Mouse (Mus musculus) retina, adult 2 months (tissue): Measurements from ENCODE around the gene Ptprj.
"Not testable (repeated sequence)": the region's sequence is repeated elsewhere in the genome, so short reads cannot be mapped to it uniquely, and the experiment has no call there.

Experiments used
- DNase-seq: peaks from one replicate; pipeline ENCODE4 v3.0.0-alpha.2; 2012; ENCODE audit warnings: low read depth, low spot score

The Ptprj gene

DNA sequence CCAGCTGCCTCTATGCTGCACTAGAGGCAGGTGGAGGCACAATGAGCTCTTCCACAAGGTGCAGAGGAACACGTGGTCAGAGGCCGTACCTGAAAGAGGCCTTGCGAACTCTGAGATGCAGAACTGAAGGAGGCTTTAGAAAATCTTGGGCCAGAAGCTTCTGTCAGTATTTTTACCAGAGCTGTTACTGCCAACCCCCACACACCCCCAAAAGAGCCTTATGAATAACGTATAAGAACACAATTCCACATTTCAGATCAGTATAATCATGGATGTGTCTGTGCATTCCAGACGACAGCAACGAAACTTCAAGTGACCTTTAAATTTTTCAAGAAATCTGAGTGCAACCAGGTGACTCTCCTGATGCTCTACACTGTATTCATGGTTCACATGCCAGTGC lies 98.9 kb downstream of the Ptprj start:
- no peak for DNase-seq

DNA sequence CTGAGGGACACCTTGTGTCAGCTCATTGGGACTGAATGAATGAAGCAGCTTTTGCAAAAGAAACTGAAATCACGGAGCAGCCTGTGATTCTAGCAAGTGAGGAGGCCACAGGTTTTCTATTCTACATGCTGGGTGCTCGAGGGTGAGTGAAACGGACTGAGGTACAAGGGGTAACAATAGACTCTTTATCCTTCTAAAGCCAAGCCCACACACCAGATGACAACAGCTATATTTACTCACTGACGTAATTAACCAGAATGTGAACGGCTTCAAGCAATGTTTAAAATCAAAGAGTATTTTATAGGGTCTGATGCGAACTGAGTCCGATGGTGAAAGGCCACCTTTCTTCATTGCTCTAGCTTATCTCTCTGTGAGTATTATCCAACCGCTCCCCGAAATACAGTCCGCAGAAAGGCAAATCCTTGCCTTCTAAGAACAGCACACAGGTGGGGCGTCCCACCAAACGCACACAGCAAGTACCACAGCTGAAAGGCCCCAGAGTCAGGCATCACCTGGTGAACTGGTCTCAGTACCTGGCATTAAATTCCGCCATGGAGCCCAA lies 99.6 kb downstream of the Ptprj start:
- DNase-seq = no peak

DNA sequence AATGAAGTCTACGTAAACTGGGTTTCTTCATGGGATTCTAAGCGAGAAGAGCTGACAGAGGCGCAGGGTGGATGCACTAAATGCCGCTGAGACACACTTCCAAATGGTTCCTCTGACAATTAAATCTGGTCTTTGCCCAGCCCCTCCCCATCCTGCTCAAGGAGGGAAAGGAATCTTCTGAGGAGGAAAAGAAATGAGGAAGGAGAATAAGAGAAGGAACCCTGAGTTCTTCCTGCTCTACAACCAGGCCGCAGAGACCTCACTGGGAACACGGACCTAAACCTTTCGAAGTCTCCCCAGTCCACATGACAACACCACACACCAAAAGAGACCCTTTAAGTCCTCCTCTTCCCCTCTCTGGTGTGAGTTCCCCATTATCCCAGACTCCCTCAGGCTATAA lies 101.9 kb downstream of the Ptprj start:
- no peak for DNase-seq

DNA sequence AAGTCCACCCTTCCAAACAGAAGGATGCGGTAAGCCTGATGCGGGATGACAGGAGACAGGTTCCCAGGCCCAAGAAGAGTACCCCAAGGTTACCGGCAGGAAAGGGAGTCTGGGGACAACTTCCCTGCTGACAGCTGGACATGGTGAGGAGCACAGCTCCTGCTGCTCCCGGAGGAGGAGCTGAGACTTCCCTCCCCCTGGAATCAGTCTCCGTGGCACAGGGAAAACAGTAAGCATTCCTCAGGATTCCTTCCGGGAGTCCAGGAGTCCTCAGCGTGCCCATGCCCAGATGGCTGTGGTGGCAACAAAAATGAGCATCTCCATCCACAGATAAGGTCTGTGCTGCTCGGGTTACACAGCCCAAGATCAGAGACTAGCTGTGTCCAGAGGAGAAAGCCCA lies 102.8 kb downstream of the Ptprj start:
- no peak for DNase-seq

DNA sequence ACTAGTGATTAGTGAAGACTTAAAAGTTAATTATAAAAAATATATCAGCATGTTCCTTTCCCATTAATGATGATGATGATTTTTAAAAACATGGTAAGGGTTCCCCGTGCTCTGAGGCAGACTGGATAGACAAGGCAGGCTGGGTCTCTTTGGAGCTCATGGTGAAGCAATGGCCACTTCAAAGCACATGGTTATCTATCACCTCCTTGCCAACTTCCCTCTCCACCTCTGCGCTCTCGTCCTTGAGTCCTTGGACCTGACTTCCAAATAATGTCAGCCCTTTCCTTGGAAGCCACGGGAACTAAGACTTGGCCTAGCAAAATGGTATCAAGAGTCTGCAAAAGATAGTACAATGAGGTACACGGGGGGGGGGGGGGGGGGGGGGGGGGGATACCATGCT lies 103.7 kb downstream of the Ptprj start:
- DNase-seq = no peak

DNA sequence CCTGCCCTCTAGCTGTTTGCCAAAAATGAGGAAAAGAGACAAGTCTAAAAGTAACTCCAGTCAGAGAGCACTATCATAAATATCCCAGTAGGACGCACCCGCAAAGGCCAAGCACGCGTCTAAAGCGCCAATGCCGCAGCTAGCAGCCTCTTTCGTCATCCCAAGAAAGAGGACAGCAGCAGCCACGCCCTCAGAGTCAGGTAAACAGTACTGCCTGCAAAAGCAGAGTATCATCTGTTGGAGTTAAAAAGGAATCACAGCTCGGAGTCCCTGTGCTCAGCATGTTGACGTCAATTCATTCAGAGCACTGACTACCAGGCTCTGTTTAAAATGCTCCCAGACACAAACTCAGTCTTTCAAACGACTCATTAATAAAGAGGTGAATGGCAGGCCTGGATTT lies 104.1 kb downstream of the Ptprj start:
- DNase-seq = no peak

DNA sequence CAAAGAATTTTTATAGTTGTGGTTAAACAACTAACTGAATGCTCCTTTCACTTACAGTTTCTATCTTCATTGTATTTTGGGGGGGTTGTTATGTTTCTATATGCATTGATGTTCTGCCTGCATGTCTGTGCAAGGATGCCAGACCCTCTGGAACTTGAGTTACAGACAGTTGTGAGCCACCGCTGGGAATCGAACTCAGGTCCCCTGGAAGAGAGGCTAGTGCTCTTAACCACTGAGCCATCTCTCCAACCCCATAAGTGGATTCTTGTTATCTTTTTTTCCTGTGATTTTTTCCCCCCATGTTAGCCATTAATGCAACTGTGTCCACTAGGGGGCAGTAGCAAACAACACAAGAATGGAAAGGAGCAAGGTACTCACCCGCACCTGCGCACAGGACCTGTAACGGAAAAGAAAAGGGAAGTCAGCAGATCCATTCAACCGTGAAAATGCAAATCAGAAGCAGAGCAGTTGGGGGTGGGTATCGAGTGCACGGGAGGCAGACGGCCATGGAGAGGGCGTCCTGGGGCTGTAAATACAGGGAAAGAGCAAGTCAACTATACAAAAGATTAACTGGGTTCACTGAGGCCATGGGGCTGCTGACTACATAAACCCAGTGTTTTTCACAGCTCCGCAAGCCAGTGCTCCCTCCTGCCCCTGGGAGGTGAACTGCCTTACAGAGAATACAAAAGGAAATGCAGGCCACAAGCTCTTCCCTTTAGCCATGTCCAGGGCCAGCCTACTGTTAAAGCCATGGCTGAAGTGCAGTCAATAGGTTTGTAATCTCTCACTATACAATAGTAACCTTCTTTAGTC lies 105.6 kb downstream of the Ptprj start:
- DNase-seq = peak; percentile 73

DNA sequence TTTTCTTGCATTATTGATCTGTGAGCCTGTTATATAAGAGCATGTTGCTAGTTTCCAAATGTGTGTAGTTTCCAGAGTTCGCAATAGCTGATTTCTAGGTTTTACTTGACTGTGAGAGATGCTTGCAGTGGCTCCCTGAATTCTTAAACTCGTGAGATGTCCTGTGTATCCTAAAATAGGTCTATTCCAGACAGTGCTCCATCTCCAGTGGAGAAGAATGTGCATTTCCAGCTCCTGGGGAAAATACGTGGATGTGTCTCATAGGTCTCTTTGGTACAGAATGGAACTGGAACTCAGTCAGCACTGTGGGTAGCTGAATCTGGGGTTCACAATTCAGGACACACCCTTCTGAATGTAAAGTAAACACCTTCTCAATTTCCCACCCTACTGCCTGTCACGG lies 107.7 kb downstream of the Ptprj start:
- no peak for DNase-seq

DNA sequence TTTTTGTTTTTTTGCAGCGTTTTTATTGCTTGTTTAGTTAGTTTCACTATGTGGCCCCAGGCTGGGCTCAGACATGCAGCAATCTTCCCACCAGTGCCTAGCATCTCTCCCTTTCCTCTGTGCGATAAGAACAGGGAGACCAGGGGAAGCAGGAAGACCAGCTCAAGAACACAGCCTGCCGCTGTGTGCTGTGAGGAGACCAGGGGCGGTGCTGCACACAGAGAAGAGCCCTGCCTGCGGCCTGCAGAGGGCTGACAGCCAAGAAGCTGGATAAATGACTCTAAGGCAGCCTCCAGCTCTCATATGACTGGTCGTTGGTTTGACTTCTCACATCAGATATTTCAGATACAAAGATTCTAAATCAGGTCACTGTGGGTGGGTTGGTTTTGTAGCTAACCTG lies 110.3 kb downstream of the Ptprj start:
- no peak for DNase-seq

DNA sequence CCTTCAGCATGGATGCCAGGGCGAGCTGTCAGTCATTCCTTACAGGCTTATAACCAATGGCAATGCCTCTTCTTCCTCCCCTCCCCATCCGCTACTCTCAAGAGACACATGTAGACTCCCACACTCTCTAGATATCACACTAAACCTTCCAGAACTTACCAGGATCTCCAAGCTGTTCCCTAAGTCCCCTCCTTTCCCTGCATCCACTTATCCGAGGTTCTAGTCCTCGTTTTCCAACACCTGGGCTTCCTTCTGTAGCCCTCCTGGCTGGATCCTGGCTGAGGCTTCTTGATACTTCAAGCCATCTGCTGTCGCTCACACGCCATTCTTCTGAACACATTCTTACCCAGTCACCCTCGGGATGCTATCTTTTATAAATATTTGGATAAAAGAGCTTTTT lies 114.0 kb downstream of the Ptprj start:
- no peak for DNase-seq

DNA sequence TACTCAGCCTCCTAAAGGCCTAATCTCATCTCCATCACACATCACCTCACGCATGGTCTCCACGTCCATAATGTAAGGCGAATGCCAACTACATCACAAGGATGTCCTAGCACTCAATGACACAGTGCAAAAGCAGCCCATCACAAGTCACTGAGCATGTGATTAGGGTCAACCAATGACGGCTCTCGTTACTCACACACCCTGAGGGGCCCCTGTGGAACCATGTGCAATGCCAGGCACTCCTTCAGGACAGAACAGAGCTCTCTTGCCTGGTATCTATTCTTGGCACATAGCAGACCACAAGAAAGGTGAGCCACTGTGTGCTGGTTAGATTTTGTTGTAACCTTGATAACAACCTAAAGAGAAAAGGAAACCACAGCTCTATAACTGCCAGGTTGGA lies 116.7 kb downstream of the Ptprj start:
- no peak for DNase-seq

DNA sequence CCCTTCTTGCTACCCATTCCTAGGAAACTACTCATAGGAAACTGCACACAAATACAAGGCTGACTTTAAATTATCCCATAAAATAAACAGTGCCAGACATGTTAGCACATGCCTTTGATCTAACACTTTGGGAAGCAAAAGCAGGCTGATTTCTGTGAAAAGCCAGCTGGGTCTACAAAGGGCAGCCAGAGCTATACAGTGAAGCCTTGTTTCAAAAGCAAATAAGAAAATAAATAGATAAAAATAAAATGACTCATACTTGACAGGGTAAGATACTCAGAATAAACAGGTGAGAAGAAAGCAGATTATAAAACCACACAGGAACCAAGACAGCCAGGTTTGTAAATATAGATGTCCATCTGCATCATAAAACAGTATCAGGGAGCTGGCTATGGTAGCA lies 118.2 kb downstream of the Ptprj start:
- DNase-seq = no peak

DNA sequence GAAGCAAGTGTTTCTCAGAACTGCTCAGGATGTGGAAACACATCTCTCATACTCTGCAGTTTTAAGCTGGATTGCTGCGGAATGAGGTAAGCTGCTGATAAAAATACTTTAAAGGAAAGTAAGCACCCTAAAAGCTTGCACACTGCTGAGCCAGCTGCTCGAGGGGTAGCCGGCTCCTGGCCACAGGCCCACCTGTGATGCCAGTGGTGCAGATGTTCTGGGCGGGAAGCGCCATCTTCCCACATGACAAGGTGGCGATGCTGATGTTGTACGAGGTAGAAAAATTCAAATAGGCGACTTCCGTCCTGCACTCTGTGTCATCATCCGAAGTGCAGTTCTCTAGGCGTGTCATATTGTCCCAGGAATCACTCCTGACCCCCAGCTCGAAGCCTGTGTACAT lies 122.5 kb downstream of the Ptprj start:
- no peak for DNase-seq

DNA sequence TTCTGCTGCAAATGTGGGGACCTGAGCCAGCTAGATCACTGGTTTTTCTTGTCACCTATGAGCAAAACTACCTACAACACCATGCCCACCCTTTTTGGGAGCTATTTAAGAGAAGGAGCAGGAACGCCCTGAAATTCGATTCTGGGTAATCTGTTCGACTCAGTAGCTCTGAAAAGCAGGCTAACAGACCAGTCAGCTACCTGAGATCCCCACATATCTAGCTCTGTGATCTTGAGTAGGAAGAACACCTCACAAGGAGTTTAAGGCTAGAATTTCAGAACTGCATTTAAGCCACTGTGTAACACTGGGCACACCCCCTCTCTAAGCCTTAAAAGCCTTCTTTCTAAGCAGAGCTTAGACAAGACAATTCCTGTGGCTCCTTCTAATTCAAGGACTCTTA lies 128.1 kb downstream of the Ptprj start:
- no peak for DNase-seq

DNA sequence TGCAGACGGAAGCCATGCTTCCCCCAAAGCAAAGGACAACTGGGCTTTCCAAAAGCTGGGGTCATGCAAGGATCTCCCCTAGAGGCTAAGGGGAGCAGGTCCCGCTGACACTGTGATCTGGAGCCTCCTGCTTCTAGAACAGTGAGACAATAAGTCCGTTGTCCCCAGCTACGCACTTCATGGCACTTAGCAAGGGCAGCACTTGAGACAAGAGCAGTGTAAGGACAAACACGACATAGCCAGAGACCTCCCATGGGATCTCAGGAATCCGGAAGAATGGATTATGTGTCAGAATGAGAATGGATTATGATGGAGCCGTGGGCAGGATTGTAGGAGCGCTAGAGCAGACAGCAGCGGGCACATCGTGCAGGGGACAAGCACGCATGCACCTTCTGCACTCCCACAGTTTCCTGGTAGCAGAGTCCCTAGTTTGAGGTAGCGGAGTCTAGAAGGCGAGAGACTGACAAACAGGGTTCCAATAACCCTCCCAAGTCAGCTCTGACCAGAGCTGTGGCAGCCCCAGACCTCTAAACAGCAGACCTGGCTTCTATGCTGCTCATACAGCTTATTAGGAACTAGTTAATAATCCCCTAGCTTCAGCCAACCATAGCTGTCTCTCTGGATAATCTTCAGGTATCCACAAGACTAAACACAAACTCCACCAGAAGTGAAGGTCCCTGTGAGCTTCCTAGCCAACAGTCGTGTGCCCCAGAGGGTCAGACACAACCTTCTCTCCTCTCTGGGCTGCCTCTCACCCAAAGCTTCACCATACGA lies 131.3 kb downstream of the Ptprj start:
- DNase-seq = no peak

DNA sequence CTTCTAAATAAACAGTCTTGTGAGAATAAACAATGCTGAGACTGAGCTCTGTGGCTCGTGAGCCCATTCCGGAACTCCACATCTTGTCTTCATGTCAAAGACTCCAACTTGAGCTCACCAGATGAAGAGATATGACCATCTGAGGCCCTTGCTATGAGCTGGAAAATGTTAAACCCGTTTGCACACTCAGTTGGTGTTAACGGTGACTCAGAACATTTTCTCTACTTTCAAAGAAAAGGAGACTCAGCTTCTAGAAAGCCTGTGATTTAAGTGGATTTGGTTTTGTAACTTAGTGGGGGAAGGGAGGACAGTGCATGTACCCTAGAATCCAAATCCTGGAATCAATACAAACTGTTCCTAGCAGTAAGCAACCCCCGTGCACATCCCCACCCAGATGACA lies 136.6 kb downstream of the Ptprj start:
- DNase-seq = no peak

DNA sequence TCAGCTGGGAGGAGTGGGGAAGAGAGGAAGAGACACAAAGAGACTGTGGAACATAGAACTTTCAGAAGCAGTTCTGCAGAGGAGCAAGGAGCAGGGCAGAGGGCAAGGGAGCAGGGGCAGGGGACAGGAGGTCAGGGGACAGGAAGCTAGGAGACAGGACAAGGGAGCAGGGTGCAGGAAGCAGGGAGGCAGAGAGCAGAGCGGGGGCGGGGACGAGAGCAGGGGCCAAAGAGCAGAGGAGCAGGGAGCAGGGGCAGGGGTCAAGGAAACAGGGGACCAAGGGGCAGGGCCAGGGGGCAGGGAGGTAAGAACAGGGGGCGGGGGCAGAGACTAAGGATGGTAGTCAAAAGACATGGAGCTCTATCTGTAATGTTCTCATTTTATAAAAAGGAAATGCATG lies 138.6 kb downstream of the Ptprj start:
- not testable (repeated sequence) for DNase-seq

DNA sequence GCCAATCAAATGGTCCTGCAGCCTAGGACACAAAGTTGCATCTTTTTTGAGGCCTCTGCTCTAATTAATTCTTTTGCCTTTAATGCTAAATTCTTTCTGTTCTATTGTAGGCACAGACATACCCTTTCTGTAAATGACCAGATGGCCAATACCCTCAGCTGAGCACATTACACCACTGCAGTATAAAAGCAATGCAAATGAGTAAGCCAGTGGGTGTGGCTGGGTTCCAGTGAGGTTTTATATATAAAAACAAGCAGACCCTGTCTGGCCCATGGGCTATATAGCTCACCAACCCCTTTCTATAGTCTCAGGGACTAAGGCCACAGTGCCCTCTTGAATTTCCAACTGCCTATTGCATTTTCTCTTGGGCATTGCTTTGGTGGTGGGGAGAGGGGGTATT lies 140.3 kb downstream of the Ptprj start:
- not testable (repeated sequence) for DNase-seq

DNA sequence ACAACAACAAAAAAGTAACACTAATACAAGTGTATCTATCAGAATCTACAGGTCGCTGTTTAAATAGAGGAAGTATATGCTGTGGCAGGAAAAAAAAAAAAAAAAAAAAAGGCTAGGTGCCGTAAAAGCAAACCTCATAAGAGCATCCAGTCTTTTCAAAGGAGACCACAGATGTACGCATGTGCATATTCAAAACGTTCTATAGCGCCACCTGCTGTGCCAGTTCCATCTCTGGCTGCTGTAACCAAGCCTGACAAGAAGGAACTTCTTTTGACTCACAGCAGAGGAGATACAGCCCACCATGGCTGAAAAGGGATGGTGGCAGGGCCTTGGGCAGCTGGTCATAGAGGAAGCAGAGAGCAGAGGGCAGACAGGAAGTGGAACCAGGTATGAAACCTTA lies 143.0 kb downstream of the Ptprj start:
- not testable (repeated sequence) for DNase-seq

DNA sequence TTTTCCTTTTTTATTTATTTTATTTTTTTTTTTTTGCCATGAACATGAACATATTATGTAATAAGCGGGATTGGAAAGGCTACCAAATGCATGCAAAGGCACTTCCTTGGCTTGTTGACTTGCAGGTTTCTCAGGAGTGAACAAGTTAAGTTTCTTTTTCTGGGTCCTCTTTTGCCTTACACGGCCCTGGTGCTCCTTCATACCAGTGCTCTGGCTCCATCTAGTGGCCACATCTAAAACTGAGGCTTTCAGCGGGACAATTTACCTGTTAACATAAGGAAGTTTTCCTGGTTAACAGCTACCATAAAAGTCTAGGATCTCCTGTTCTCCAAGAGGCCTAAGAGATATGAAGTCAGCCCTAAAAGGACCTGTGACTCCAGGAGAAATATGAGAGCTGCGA lies 150.7 kb downstream of the Ptprj start:
- DNase-seq = not testable (repeated sequence)

DNA sequence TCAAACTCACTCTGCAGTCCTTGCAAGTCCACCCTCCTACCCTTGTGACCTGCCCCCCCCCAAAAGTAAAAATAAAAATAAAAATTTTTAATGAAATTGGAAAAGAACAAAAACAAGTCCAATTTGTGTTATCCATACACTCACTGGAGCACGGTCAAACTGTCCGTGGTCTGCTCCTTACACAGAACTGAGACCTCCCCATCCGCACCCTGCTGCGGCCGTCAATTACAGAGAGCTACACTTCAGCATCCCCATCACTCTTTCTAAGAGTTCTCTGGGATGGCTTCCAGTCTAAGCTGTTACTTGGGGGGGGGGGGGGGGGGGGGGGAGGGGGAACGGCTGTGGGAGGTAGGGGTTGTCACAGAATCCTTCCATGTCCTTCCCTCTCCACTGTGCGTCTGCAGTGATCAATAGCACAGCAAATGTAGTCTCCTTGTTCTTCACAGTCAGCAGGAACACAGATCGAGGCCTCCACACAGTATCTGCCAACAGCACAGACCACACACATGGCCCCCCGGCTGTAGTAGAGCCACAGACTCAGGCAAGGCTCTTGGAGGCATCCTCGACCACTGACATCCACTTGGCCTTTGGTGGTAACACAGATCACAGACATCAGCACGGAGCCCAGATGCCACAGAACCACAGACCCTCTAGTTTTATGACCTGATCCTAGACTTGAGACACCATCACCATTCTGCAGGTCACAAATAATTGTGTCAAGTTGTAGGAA lies 151.3 kb downstream of the Ptprj start:
- DNase-seq = not testable (repeated sequence)

DNA sequence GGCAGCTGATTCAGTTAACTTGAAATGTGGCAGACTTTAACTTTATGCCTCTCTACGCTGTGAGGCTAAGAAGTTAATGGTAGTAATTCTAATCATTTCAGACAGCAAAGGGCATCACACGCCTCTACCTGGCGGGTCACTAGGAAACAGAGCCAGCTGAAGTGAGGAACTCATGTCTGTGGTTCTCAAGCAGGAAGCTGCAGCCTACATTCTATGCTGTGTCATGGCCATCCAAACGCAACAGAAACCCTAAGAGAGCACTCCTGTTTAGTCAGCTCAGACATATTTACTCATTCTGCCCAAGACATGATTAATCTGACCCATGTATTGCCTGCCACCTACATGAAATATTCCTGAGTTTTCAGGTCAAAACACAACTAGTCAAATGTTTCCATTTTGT lies 155.5 kb downstream of the Ptprj start:
- not testable (repeated sequence) for DNase-seq
